Mouse (Mus musculus): ENCODE measurements around the gene Drd4. TPM values are rescaled to one million over a fixed set of nuclear protein-coding genes. Genes with fewer than 3 reads are reported as not detected.
A peak's percentile ranks its signal among the peaks of the same experiment; 100 is the strongest.

Gene Drd4
- total and polyA plus RNA-seq, 3 experiments = not detected

GRCm38 (mm10) chr7:141326546-141327446 is 35.0 kb downstream of the Drd4 start:
- H3K27me3 ChIP-seq (replicated peaks) = no peaks in the 10 kb centered on the region
- in situ Hi-C loops (cut with MboI; ENCODE audit: low pct_ligation_motif_present, low pct_unique_long_range_greater_than_20kb, low sequenced_read_pairs) (no loop called here), dilution Hi-C loops (cut with MboI; ENCODE audit: extremely low pct_ligation_motif_present, extremely low pct_unique_long_range_greater_than_20kb, low sequenced_read_pairs) (no loop called here)
- H3K4me3 ChIP-seq (replicated peaks in 1 of 3; ENCODE audit: low read depth in 2 of 3, low read length in 2 of 3, poor library complexity in 1 of 3) = peak overlapping the region; percentile 56 to 73 (median 71)
- TF ChIP-seq MAX (IDR thresholded peaks at IDR 0.05; ENCODE audit: low read length) (peak; percentile 88), MAZ (IDR thresholded peaks at IDR 0.05; ENCODE audit: low read depth, low read length) (no peak), CHD2 (IDR thresholded peaks at IDR 0.05; ENCODE audit: low read length) (no peak), IRF4 (IDR thresholded peaks at IDR 0.05; ENCODE audit: low read depth, low read length) (no peak), TCF12 (IDR thresholded peaks at IDR 0.05; ENCODE audit: low read depth, low read length) (0 out of 2 replicates have a peak, but pooled peaks have one; percentile 23)
- H3K9ac ChIP-seq (ENCODE audit: insufficient read depth, low read depth) = peak overlapping the region; percentile 92
- peak overlapping the region; percentile 55 for H3K4me2 ChIP-seq (ENCODE audit: insufficient read depth, low read depth, poor library complexity, severe bottlenecking)
- H3K9me3 ChIP-seq (replicated peaks; ENCODE audit: low read length) = no peaks in the 10 kb centered on the region
- H3K36me3 ChIP-seq (replicated peaks in 1 of 2; ENCODE audit: control insufficient read depth in 1 of 2, insufficient read depth in 1 of 2, low read length in 1 of 2) = peaks cover 20 to 45% of the 10 kb centered on the region in 2 experiments
- peak overlapping the region; percentile 18; the same call in 1 of the 2 replicates for H3K27ac ChIP-seq (ENCODE audit: insufficient read depth, low read depth)
- DNase-seq (ENCODE audit: extremely low read depth) = no peak
- H3K4me1 ChIP-seq (ENCODE audit: control insufficient read depth in 1 of 2, insufficient read depth in 2 of 2) = peaks cover 17 to 32% of the 10 kb centered on the region in 2 experiments
- H3K79me2 ChIP-seq (replicated peaks; ENCODE audit: control insufficient read depth, extremely low read depth, insufficient read depth, poor library complexity, severe bottlenecking) = peaks cover 4% of the 10 kb centered on the region

GRCm38 (mm10) chr7:141327469-141328372 is 35.9 kb downstream of the Drd4 start, which contains the start of the genes Deaf1 and Tmem80:
TSS of gene Deaf1 (minus strand) at chr7:141327690.
TSS of gene Tmem80 (plus strand) at chr7:141327739.
- Histone ChIP-seq H3K27ac (ENCODE audit: insufficient read depth, low read depth) (peak within 1 kb of the TSS; percentile 80), H3K27me3 (replicated peaks) (no peaks in the 10 kb centered on the region), H3K4me1 (ENCODE audit: control insufficient read depth in 1 of 2, insufficient read depth in 2 of 2) (peaks cover 17 to 36% of the 10 kb centered on the region in 2 experiments), H3K4me3 (replicated peaks in 1 of 3; ENCODE audit: low read depth in 2 of 3, low read length in 2 of 3, poor library complexity in 1 of 3) (peak within 1 kb of the TSS; percentile 71 to 77 (median 73)), H3K79me2 (replicated peaks; ENCODE audit: control insufficient read depth, extremely low read depth, insufficient read depth, poor library complexity, severe bottlenecking) (peaks cover 4% of the 10 kb centered on the region), H3K36me3 (replicated peaks in 1 of 2; ENCODE audit: control insufficient read depth in 1 of 2, insufficient read depth in 1 of 2, low read length in 1 of 2) (peaks cover 11 to 43% of the 10 kb centered on the region in 2 experiments), H3K4me2 (ENCODE audit: insufficient read depth, low read depth, poor library complexity, severe bottlenecking) (peak within 1 kb of the TSS; percentile 75), H3K9me3 (replicated peaks; ENCODE audit: low read length) (no peaks in the 10 kb centered on the region), H3K9ac (ENCODE audit: insufficient read depth, low read depth) (peak within 1 kb of the TSS; percentile 92)
- in situ Hi-C loops (cut with MboI; ENCODE audit: low pct_ligation_motif_present, low pct_unique_long_range_greater_than_20kb, low sequenced_read_pairs) (no loop called here), dilution Hi-C loops (cut with MboI; ENCODE audit: extremely low pct_ligation_motif_present, extremely low pct_unique_long_range_greater_than_20kb, low sequenced_read_pairs) (no loop called here)
- peak; percentile 95 for DNase-seq (ENCODE audit: extremely low read depth)
- TF ChIP-seq POLR2AphosphoS2 (IDR thresholded peaks at IDR 0.05; ENCODE audit: low read depth, low read length) (no peak), JUND (conservative IDR thresholded peaks at IDR 0.05; ENCODE audit: low read depth, low read length) (no peak), MAZ (IDR thresholded peaks at IDR 0.05; ENCODE audit: low read depth, low read length) (no peak), RAD21 (IDR thresholded peaks at IDR 0.05; ENCODE audit: low read depth, low read length) (no peak), SMC3 (IDR thresholded peaks at IDR 0.05; ENCODE audit: low read depth, low read length) (no peak), MAX (IDR thresholded peaks at IDR 0.05; ENCODE audit: low read length) (peak; percentile 68; the same call in 1 of the 2 replicates), NELFE (IDR thresholded peaks at IDR 0.05; ENCODE audit: low read depth, low read length) (peak; percentile 88), EP300 (IDR thresholded peaks at IDR 0.05; ENCODE audit: low read length) (no peak), MAFK (IDR thresholded peaks at IDR 0.05; ENCODE audit: insufficient replicate concordance, low read length) (no peak), RCOR1 (conservative IDR thresholded peaks at IDR 0.05; ENCODE audit: low read depth, low read length) (no peak), BHLHE40 (IDR thresholded peaks at IDR 0.05; ENCODE audit: low read depth, low read length) (no peak), TBP (conservative IDR thresholded peaks at IDR 0.05; ENCODE audit: low read depth, low read length) (0 out of 2 replicates have a peak, but pooled peaks have one; percentile 82), UBTF (IDR thresholded peaks at IDR 0.05; ENCODE audit: low read depth, low read length) (0 out of 2 replicates have a peak, but pooled peaks have one; percentile 42), E2F4 (IDR thresholded peaks at IDR 0.05; ENCODE audit: insufficient replicate concordance, low read depth, low read length) (no peak), PAX5 (IDR thresholded peaks at IDR 0.05; ENCODE audit: low read length) (no peak), ELF1 (IDR thresholded peaks at IDR 0.05; ENCODE audit: low read depth, low read length) (no peak; the same call in 1 of the 2 replicates), GABPA (IDR thresholded peaks at IDR 0.05; ENCODE audit: insufficient replicate concordance, low read depth, low read length) (no peak), TCF12 (IDR thresholded peaks at IDR 0.05; ENCODE audit: low read depth, low read length) (peak; percentile 93), MXI1 (IDR thresholded peaks at IDR 0.05; ENCODE audit: low read depth, low read length) (peak; percentile 43), SIN3A (IDR thresholded peaks at IDR 0.05; ENCODE audit: low read length) (peak; percentile 24; the same call in 1 of the 2 replicates), KAT2A (IDR thresholded peaks at IDR 0.05; ENCODE audit: insufficient replicate concordance, low read length) (peak; percentile 62; the same call in 1 of the 2 replicates), JUN (IDR thresholded peaks at IDR 0.05; ENCODE audit: insufficient read depth, low read depth, low read length) (no peak), HCFC1 (IDR thresholded peaks at IDR 0.05; ENCODE audit: low read depth, low read length) (peak; percentile 74), CHD1 (IDR thresholded peaks at IDR 0.05; ENCODE audit: low read depth, low read length) (no peak), ZC3H11A (IDR thresholded peaks at IDR 0.05; ENCODE audit: low read depth, low read length) (no peak)
